Mouse (Mus musculus) brown adipose tissue, adult 24 weeks (tissue): Measurements from ENCODE around the gene Rdm1. TPM values are rescaled to one million over a fixed set of nuclear protein-coding genes. Genes with fewer than 3 reads are reported as not detected.
"Not testable (repeated sequence)": the region's sequence is repeated elsewhere in the genome, so short reads cannot be mapped to it uniquely, and the experiment has no call there.

Source experiments
- H3K27ac ChIP-seq: fragments of 200-500 bp; replicated peaks from 2 replicates; pipeline ENCODE4 v1.5.1; 2012; ENCODE audit warnings: low read depth, mild to moderate bottlenecking, low read length
- H3K4me1 ChIP-seq: fragments of 200-500 bp; 2 replicates; pipeline ENCODE4 v1.6.1; 2012; ENCODE audit warnings: low read length, mixed read lengths; ENCODE audit not compliant: control insufficient read depth, insufficient read depth, insufficient read length
- H3K4me3 ChIP-seq: fragments of 200-500 bp; 2 replicates; pipeline ENCODE4 v1.5.1; 2012; ENCODE audit warnings: low read depth, mild to moderate bottlenecking, low read length, moderate library complexity; ENCODE audit not compliant: insufficient read depth
- polyA plus RNA-seq: library from polyadenylated mRNA; stranded (reverse); fragments of >200 nt; gene quantifications from 2 replicates; pipeline ENCODE4 v1.2.4, GENCODE M21; 2012; ENCODE audit not compliant: missing spikeins, insufficient read depth, insufficient read length

Rdm1 gene
- 27.0 and 33.3 TPM in 2 replicates for polyA plus RNA-seq

GRCm38 (mm10) chr11:101626995-101627856 is at the start of gene Rdm1:
Rdm1 (plus strand) TSS chr11:101627195.
- H3K4me3 ChIP-seq, result peak within 1 kb of the TSS; percentile 74
- H3K27ac ChIP-seq, result peak within 1 kb of the TSS; percentile 96
- no peaks in the 10 kb centered on the region for H3K4me1 ChIP-seq

DNA sequence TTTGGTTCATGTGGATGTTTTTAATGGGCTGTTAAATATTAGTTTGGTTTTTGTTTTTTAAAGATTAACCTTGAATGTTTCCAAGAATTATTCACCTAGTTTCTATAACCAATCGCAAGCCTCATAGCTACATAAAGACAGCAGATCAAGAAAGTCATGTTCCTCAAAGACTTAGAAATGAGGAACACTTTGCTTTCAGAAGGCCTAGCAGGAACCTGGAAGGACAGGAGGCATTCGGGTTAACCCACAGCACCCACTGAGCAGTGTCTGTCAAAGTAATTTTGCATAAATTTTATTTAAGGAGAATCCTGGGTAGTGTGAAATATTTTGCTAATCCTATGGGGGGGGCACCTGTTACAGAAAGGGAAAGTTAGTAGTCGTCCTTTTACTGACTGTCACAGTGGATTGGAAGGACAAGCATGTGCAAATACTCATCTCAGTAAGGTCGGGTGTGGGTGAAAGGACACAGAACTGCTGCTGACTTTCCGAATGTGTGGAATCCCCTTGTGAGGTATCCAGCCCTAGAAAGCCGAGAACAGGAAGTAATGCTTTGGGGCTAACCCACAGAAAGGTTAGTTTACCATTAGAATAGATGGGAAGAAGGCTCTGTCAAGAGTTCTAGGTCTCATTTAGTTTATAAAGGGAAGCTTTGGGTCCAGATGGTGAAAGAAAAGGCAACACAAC is 45.8 kb upstream of the Rdm1 start:
- Histone ChIP-seq H3K4me1 (no peaks in the 10 kb centered on the region), H3K27ac (no peak overlapping the region), H3K4me3 (no peak overlapping the region)

DNA sequence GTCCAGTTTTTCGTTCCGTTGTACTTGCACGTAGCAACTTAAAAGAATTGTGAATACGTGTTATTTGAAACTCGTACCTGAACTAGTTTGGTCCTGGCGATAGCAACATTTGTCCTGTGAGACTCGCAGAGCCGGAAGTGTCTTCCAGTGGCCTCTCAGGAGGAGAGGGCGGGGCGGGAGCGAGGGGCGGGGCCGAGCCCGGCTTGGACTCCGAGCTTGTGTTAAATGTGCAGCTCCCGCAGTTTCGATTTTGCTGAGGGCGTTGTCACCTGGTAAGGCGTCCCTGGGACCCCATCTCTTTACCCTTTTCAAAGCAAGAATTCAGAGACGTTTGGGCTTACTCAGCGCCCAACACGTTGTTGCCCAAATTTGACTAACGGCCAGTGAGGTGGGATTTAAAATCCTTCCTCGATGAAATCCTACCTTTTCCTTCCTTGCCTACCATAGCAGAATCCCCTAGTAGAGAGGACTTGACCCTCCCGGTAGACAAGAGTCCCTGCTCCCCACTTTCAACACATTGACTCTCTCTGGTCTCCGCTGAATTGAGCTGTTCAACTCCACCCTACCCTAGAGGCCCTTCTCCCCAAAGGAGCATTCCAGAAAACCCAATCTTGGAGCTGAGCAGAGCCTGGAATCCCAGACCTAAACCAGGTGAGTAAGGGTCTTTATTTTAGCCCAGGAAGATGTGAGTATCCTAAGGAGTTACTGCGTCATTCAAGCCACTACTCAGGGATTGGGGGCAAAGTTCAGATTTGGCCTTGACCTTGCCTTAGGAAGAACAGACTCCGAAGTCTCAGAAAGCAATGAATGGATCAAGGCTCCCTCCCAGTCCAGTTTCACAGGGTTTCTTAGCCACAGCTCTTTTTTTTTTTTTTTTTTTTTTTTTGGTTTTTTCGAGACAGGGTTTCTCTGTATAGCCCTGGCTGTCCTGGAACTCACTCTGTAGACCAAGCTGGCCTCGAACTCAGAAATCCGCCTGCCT is 44.6 kb upstream of the Rdm1 start, which contains the start of gene Tmem106a:
TSS of gene Tmem106a (plus strand) at position 189 of the 982 bp plus-strand sequence.
- Histone ChIP-seq H3K27ac (peak within 1 kb of the TSS; percentile 97), H3K4me1 (no peaks in the 10 kb centered on the region), H3K4me3 (peak within 1 kb of the TSS; percentile 85)

- Histone ChIP-seq H3K4me3 (peak overlapping the region; percentile 85), H3K27ac (peak overlapping the region; percentile 97), H3K4me1 (no peaks in the 10 kb centered on the region)
Measured at GRCm38 (mm10) chr11:101583205-101583604, 43.8 kb upstream of the Rdm1 start.

GRCm38 (mm10) chr11:101585031-101585430 is 42.0 kb upstream of the Rdm1 start:
- H3K4me1 ChIP-seq, H3K4me3 ChIP-seq, H3K27ac ChIP-seq: not testable (repeated sequence)

DNA sequence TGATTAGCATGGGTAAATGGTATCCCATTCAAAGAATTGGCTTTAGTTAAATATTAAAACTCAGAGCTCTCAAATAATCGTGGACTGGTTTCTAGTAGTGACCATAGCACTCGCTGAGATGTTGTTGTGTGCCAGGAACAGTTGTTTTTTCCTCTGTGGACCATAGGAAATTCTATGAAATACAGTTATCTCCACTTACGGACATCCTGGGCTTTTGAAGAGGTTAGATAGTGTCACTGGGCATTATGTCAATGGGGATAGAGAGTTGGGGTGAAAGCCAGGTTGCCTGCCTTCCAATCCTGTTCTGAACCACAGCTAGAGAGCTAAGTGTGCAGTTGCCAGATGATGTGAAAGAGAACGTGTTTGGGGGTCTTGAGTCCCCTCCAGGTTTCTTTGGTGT is 41.2 kb upstream of the Rdm1 start:
- H3K4me3 ChIP-seq, result no peak overlapping the region
- no peaks in the 10 kb centered on the region for H3K4me1 ChIP-seq
- H3K27ac ChIP-seq, result no peak overlapping the region

- Histone ChIP-seq H3K4me3 (no peak overlapping the region), H3K27ac (peak overlapping the region; percentile 50)
Measured at GRCm38 (mm10) chr11:101587676-101588075, 39.3 kb upstream of the Rdm1 start.

DNA sequence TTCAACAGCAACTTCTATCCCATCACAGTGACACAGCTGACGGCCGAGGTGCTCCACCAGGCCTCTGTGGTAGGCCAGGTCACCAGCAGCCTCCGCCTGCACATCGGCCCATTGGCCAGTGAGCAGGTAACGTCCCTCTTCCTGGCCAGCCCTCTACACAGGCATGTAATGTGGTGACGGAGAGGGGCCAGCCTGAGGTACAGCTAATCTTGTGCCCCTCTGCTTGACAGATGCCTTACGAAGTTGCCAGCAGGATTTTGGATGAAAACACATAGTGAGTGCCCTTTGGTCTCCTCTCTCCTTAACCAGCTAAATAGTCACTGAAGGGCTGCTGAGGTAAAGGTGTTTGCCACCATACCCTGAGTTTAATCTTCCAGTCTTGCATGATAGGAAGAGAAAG is 38.1 kb upstream of the Rdm1 start:
- no peak overlapping the region for H3K4me3 ChIP-seq
- no peaks in the 10 kb centered on the region for H3K4me1 ChIP-seq
- no peak overlapping the region for H3K27ac ChIP-seq

More at GRCm38 (mm10) chr11:101587676-101588075, 39.3 kb upstream of the Rdm1 start:
- H3K4me1 ChIP-seq, result no peaks in the 10 kb centered on the region

DNA sequence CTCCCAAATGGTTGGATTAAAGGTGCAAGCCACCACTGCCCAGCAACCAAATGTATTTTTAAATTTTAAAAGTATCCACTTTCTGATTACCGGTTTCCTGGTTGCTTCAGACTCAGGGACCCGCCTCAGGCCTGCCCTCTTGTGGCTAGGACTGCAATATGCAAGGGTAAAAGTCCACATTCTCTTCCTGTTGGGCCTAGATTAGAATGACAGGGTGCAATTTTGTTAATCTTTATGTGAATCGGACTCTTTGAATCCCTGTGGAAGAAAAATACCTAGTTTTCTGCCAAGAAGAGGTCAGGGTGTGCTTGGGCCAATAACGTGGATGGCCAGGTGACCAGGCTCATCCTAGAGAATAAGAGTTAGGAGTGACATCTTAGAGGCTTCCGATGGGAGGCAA is 37.6 kb upstream of the Rdm1 start:
- Histone ChIP-seq H3K27ac (no peak overlapping the region), H3K4me1 (no peaks in the 10 kb centered on the region), H3K4me3 (no peak overlapping the region)

- Histone ChIP-seq H3K4me3 (no peak overlapping the region), H3K4me1 (no peaks in the 10 kb centered on the region), H3K27ac (no peak overlapping the region)
Measured at GRCm38 (mm10) chr11:101589989-101590624, 36.9 kb upstream of the Rdm1 start.

DNA sequence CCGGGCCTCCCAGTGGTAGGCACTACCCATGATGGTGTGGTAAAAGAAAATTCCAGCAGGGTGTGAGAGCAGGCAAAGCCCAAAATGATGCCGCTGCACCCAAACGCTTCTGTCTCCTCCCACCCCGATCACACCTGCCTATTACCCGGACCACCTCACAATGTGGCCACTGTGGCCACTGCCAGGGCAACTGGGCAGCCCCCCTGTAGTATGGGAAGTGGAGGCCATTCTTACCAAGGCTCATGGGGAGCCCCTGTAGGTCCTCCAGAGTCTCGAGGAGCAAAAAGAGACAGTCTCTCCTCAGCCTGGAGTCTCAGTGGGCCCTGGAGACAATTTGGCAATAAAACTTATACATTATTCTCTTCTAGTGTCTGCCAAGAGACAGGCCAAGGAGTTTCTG is 27.8 kb upstream of the Rdm1 start, which contains the start of gene Gm11634:
TSS of gene Gm11634 (minus strand) at position 101 of the 400 bp plus-strand sequence.
- Histone ChIP-seq H3K4me1 (no peaks in the 10 kb centered on the region), H3K4me3 (no peak within 1 kb of the TSS), H3K27ac (no peak within 1 kb of the TSS)

DNA sequence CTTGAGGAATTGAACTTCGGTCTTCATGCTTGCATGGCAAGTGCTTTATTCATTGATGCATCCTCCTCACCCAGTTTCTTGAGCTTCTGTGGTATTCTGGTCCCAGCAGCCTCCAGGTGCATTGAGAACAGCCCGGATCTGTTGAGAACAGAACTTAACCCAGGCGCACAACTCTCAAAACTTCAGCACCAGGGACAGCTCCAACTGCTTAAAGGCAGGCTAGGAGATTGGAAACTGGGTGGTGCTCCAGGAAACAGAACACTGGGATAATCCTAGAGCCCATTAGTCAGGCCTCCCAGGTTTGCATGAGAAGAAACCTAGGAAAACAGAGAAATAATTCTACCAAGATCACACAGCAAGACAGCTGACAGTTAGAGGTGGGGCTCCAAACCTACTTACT is 24.5 kb upstream of the Rdm1 start:
- no peak overlapping the region for H3K27ac ChIP-seq
- no peak overlapping the region for H3K4me3 ChIP-seq
- H3K4me1 ChIP-seq, result no peaks in the 10 kb centered on the region

GRCm38 (mm10) chr11:101604116-101604515 is 22.9 kb upstream of the Rdm1 start:
- Histone ChIP-seq H3K27ac (no peak overlapping the region), H3K4me1 (no peaks in the 10 kb centered on the region), H3K4me3 (no peak overlapping the region)
